Mouse (Mus musculus) heart, postnatal 14 days (tissue): ENCODE measurements at regions not wholly inside any gene's neighbourhood (a gene's known extent, or its start where the extent isn't known, plus 50 kb on each side); places are given as distances from the start of the nearest gene placed in this dataset.
"Not testable (repeated sequence)": the region's sequence is repeated elsewhere in the genome, so short reads cannot be mapped to it uniquely, and the experiment has no call there.

Experiments
- DNase-seq, 2 experiments: peaks; one replicate each; pipeline ENCODE4 v3.0.0; 2021 to 2022
- intact Hi-C: fragments of 180-260 bp; cut with DNase I; formaldehyde crosslinking; loops from one replicate; pipeline ENCODE4 v1.15.1; 2025

DNA sequence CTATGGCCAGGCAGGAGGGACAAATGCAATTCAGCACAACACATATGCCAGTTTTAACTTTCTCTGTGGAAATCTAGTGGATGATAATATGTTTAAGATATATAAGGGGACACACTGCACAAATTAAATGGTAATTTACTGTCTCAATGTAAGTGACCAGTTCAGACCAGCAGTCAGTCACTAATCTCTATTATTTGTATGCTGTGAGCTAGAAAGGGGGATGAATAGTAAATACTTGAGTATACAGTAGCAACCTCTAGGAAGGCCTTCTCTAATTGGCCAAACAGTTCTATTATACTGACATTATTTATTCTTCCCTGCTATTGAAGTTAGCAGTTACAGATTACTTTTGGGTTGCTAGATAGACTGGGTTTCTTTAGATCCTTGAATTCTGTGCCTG, 391.2 kb downstream of the Fign start:
- intact Hi-C loops = loop anchor here (10.0 kb wide), 3 partner anchors 388 to 1148 kb away; partner anchors contain the start of gene Fign
- DNase-seq = no peak

DNA sequence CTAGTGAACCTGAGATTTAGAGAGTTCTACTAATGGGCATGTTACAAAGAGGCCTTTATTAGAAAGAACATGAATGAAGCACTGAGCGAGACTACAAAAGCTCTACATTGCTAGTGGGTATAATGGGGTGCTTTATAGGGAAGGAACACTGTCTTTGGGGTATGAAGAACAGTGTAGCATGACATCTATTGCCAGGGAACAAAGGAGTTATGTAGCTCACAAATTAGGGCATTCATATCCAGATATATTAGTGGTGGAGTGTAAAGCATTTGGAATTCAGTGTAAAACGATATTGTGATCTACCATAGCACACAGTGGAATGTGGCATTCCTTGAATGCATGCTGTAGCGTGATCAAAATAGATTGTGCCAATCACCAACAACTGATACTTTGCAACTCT, 391.7 kb downstream of the Fign start:
- DNase-seq = no peak
- intact Hi-C loops = loop anchor here (10.0 kb wide), 3 partner anchors 389 to 1149 kb away; partner anchors contain the start of gene Fign

DNA sequence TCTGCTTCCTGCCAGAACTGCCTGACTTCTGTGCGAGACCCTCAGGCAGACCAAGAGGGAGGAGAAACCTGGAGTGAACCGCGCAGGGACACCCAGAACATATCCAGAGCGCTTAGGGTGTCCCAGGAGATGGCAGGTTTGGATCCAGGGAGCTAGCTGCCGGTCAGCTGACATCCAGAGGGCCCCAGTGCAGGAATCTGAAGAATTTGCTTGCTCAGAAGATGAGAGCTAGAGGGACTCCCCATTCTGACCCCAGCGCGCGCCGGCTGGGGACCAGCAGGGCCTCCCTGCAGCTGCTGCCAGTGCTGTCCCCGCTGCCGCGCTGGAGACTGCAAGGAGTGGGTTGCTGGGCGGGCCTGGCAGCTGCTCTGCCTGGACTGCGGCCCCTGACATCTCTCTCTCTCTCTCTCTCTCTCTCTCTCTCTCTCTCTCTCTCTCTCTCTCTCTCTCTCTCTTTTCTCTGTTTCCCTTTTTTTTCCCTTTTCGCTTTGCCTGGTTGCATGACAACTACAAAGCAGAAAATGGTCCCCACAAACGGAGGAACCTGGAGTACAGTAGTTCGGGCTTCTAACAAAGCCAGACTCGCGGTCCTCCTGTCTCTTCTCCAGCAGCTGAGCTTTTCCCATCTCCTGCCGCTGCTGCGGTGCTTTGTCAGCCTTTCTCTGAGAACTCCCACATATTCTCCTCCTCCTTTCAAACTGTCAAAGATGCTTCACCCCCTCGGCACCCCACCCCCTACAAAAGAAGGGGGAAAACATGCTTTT, 395.3 kb downstream of the Fign start:
- peak; percentile 43 to 57 for DNase-seq
- intact Hi-C loops = loop anchor here (10.0 kb wide), 3 partner anchors 392 to 1152 kb away; partner anchors contain the start of gene Fign

DNA sequence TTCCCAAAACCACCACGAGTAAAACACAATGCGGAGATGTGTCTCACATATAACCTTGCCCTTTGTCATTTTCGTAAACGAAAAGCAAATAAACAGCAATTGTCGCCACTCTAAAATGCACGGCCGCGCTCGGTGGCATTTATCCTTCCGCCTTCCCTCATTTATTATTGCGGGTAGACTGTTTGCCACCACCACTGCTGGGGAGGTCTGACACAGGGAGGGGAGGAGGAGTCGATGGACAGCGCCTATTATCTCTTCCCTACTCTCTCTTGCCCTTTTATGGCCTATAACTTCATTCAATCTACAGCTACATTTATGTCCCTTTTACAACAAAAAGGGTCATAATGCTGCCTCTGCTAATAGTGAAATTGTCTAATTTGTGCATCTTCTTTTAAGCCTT, 396.0 kb downstream of the Fign start:
- intact Hi-C loops = loop anchor here (10.0 kb wide), 3 partner anchors 393 to 1153 kb away; partner anchors contain the start of gene Fign
- DNase-seq = no peak

DNA sequence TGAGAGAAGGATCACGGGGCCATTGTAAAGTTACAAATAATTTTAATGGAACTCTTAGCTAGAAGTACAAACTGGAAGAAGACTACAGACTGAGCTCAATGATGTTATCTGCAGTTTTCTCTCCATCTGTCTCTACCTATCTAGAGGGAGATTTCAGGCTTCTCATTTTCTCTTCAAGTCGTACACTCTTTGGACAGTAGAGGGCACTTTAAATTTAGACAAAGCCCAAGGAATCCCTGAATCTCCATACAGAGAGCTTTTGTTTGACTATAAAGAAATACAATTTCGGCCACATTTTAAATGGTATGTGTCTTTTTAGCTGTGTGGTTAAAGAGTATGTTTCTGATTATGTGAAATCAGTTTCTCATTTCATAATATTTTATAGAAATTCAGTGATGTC, 397.6 kb downstream of the Fign start:
- no peak for DNase-seq
- intact Hi-C loops = loop anchor here (10.0 kb wide), 3 partner anchors 395 to 1155 kb away; partner anchors contain the start of gene Fign

DNA sequence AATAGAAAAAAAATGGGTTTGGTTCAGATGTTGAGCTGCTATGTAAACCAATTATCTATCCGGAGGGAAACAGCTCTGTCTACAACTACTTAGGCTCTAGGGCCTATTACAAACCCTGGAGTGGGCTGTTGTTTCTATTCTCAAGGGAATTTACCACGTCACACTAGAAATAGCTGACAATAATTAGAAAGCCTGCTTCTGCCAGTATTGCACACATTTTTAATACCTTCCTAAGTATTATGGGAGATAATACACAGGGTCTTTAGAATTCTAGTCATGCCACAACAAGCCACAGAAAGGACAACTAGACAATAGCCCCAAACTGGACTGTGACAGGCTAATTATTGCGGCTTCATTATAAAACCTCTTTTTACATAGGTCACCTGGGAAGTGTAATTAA, 428.1 kb downstream of the Fign start:
- no peak for DNase-seq
- intact Hi-C loops = no loop called here

DNA sequence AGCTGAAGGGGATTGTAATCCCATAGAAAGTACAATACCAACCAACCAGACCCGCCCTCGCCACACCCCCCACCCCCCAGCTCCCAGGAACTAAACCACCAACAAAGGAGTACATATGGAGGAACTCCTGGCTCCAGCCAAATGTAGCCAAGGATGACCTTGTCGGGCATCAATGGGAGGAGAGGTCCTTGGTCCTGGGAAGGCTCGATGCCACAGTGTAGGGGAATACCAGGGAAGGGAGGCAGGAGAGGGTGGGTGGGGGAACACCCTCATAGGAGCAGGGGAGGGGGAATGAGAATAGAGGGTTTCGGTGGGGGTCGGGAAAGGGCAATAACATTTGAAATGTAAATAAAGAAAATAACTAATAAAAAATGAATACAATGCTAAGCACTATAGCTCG, 429.1 kb downstream of the Fign start:
- intact Hi-C loops = no loop called here
- no peak for DNase-seq

DNA sequence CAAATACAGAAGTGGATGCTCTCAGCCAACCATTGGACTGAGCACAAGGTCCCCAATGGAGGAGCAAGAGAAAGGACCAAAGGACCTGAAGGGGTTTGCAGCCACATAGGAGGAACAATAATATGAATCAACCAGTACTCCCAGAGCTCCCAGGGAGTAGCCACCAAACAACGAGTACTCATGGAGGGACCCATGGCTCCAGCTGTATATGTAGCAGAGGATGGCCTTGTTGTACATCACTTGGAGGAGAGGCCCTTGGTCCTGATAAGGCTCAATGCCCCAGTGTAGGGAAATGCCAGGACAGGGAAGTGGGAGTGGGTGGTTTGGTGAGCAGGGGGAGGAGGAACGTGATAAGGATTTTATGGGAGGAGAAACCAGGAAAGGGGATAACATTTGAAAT, 437.9 kb downstream of the Fign start:
- intact Hi-C loops = not testable (repeated sequence)

More for the DNA sequence above, 437.9 kb downstream of the Fign start:
- not testable (repeated sequence) for DNase-seq
